Mouse (Mus musculus) liver, postnatal 0 days (tissue): Measurements from ENCODE around the gene Zc2hc1c. TPM values are rescaled to one million over a fixed set of nuclear protein-coding genes. Genes with fewer than 3 reads are reported as not detected.
A peak's percentile ranks its signal among the peaks of the same experiment; 100 is the strongest.

Experiments used
- ATAC-seq: fragments of 200-750 bp; cut with Nextera tagmentation; 2 replicates; pipeline ENCODE4 v1.8.0; 2017; ENCODE audit warnings: mild to moderate bottlenecking, moderate library complexity
- DNase-seq: peaks from one replicate; pipeline ENCODE4 v3.0.0-alpha.2; 2016
- H3K27ac ChIP-seq: fragments of 300-500 bp; sonication (generic); 2 replicates; pipeline ENCODE4 v1.5.1; 2014; ENCODE audit warnings: antibody characterized with exemption, moderate library complexity, mild to moderate bottlenecking, low read depth
- H3K27me3 ChIP-seq: fragments of 300-500 bp; sonication (generic); 2 replicates; pipeline ENCODE4 v1.6.1; 2014; ENCODE audit warnings: low read length, control low read depth, mixed read lengths; ENCODE audit not compliant: insufficient read depth
- H3K36me3 ChIP-seq: fragments of 300-500 bp; sonication (generic); replicated peaks from 2 replicates; pipeline ENCODE4 v1.6.1; 2014; ENCODE audit warnings: mild to moderate bottlenecking, control low read depth, low read length, moderate library complexity, mixed read lengths; ENCODE audit not compliant: insufficient read depth
- H3K4me1 ChIP-seq: fragments of 300-500 bp; sonication (generic); 2 replicates; pipeline ENCODE4 v1.6.1; 2014; ENCODE audit warnings: antibody characterized with exemption, mild to moderate bottlenecking, control low read depth; ENCODE audit not compliant: insufficient read depth
- H3K4me2 ChIP-seq: fragments of 300-500 bp; sonication (generic); 2 replicates; pipeline ENCODE4 v1.6.1; 2014; ENCODE audit warnings: low read depth, mild to moderate bottlenecking, low read length, moderate library complexity, mixed read lengths
- H3K4me3 ChIP-seq: fragments of 300-500 bp; sonication (generic); 2 replicates; pipeline ENCODE4 v1.5.1; 2014; ENCODE audit warnings: low read depth, low read length
- H3K9ac ChIP-seq: fragments of 300-500 bp; sonication (generic); replicated peaks from 2 replicates; pipeline ENCODE4 v1.6.1; 2014; ENCODE audit warnings: mild to moderate bottlenecking, moderate library complexity
- H3K9me3 ChIP-seq: fragments of 300-500 bp; sonication (generic); 2 replicates; pipeline ENCODE4 v1.6.1; 2016; ENCODE audit warnings: mild to moderate bottlenecking, control low read depth, low read length, mixed read lengths
- CTCF ChIP-seq: sonication (generic); IDR thresholded peaks from 2 replicates; pipeline ENCODE4 v1.5.1; 2016; ENCODE audit warnings: antibody characterized with exemption, low read depth
- EP300 ChIP-seq: IDR thresholded peaks from 2 replicates; pipeline ENCODE4 v1.6.1; 2016; ENCODE audit warnings: antibody characterized with exemption, low read depth, mild to moderate bottlenecking
- WGBS: fragments of 180-500 bp; shearing (Covaris S2); extraction: QIAGEN DNeasy Blood & Tissue Kit; methylation state at CpG from one replicate; pipeline ENCODE4 v1.1.7; 2014; ENCODE audit not compliant: insufficient replicate concordance; 5-methylcytosine and 5-hydroxymethylcytosine counted together
- microRNA-seq: library from miRNA; unstranded; fragments of <30 nt; microRNA quantifications from one replicate; pipeline ENCODE4, GENCODE M21; 2016
- polyA plus RNA-seq: library from polyadenylated mRNA; unstranded; fragments of >200 nt; fragmentation: Nextera tagmentation; extraction: Ambion mirVana; gene quantifications from 2 replicates; pipeline ENCODE4 v1.2.1, GENCODE M21; 2015

The Zc2hc1c gene
- polyA plus RNA-seq, 1 experiment from 2014 or later, result 0.22 TPM

DNA sequence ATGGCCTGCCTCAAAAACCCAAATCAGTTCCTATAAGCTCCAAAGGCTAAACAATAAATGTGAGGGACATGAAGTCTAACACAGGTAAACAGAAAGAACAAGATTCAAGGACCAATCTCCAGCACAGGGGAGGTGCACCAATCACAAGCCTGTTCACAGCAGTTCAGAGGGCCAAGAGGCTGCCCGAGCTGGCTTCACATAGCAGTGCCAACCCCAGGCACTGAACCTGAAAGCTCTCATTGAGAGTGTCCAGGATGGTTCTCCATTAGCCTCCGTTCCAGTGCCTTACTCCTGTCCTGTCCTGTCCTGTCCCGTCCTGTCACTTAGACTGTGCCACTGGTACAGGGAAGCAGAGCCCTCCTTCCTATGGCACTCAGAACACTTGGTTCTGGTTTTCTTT, 58.8 kb downstream of the Zc2hc1c start:
- H3K9ac ChIP-seq, result no peak overlapping the region
- no peak overlapping the region for H3K4me2 ChIP-seq
- no peak overlapping the region for H3K4me3 ChIP-seq
- no peaks in the 10 kb centered on the region for H3K27me3 ChIP-seq
- DNase-seq (no peak), ATAC-seq (peak; percentile 23; the same call in 1 of the 2 replicates)
- peaks cover 5% of the 10 kb centered on the region; the same call in 1 of the 2 replicates for H3K4me1 ChIP-seq
- WGBS, result 77% methylated on average over 3 of the region's 3 CpGs
- peaks cover 20% of the 10 kb centered on the region for H3K36me3 ChIP-seq
- peak overlapping the region; percentile 46 for H3K27ac ChIP-seq
- H3K9me3 ChIP-seq, result no peaks in the 10 kb centered on the region
- TF ChIP-seq CTCF, result no peak
- no peak for TF ChIP-seq EP300

DNA sequence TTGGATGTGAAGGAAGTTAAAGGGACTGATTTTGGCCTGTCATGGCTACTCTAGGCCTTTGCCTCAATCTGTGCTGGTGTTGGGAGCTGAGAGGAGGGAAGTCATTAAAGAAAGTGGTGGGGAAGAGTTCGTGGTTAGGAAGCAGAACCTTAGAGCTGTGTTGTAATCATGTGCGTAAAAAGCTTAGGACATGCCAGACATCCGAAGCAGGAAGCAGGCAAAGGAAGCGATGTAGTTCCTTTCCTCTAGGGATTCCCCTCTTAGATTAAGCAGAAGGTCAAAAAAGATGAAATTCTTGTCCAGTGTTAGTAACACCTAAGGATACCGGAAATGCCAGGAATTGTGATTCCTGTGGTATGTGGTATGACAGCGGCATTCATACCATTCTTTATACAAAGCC, 59.9 kb downstream of the Zc2hc1c start:
- peaks cover 5% of the 10 kb centered on the region; the same call in 1 of the 2 replicates for H3K4me1 ChIP-seq
- no peaks in the 10 kb centered on the region for H3K9me3 ChIP-seq
- peak overlapping the region; percentile 69 for H3K27ac ChIP-seq
- no peak overlapping the region for H3K4me3 ChIP-seq
- H3K9ac ChIP-seq, result no peak overlapping the region
- 63% methylated on average over 6 of the region's 6 CpGs for WGBS
- no peaks in the 10 kb centered on the region for H3K27me3 ChIP-seq
- peaks cover 28% of the 10 kb centered on the region for H3K36me3 ChIP-seq
- DNase-seq, result no peak
- no peak overlapping the region for H3K4me2 ChIP-seq
- peak; percentile 60 for ATAC-seq
- TF ChIP-seq EP300 (peak; percentile 61; the same call in 1 of the 2 replicates), CTCF (no peak)

Small RNAs within 50 kb of the gene (microRNA-seq; reads per million reads assigned to microRNA genes)
- gene Mir6938, result not detected

Other genes with a start within 250 kb of the Zc2hc1c start
- gene Prox2, start 177.8 kb upstream of the Zc2hc1c start, polyA plus RNA-seq, result 2.3 and 2.8 TPM in 2 replicates
- gene Dlst, start 177.8 kb upstream of the Zc2hc1c start, polyA plus RNA-seq, result 68.3 and 76.4 TPM in 2 replicates
- gene Rps6kl1, start 137.3 kb upstream of the Zc2hc1c start, polyA plus RNA-seq, result 0.39 and 0.61 TPM in 2 replicates
- gene Pgf, start 110.8 kb upstream of the Zc2hc1c start, polyA plus RNA-seq, result 0.36 and 0.45 TPM in 2 replicates
- gene Eif2b2, start 69.1 kb upstream of the Zc2hc1c start, polyA plus RNA-seq, result 21.7 and 24.6 TPM in 2 replicates
- gene Mlh3, start 18.0 kb upstream of the Zc2hc1c start, polyA plus RNA-seq, result 1.4 and 1.6 TPM in 2 replicates
- 27.8 and 29.9 TPM in 2 replicates for gene Acyp1, start 153 bp upstream of the Zc2hc1c start, polyA plus RNA-seq
- 4.1 and 4.5 TPM in 2 replicates for gene Nek9, start 50.8 kb downstream of the Zc2hc1c start, polyA plus RNA-seq
- gene Tmed10, start 86.3 kb downstream of the Zc2hc1c start, polyA plus RNA-seq, result 165 and 170 TPM in 2 replicates
- gene Fos, start 185.3 kb downstream of the Zc2hc1c start, polyA plus RNA-seq, result 1.3 and 1.6 TPM in 2 replicates